Mouse (Mus musculus) megakaryocyte, embryonic 14.5 days (primary cell): Measurements from ENCODE around the gene Hipk1. TPM values are rescaled to one million over a fixed set of nuclear protein-coding genes. Genes with fewer than 3 reads are reported as not detected.

Experiments used
- H3K27me3 ChIP-seq: replicated peaks from 2 replicates; pipeline ENCODE3; 2012; ENCODE audit warnings: inconsistent platforms
- H3K36me3 ChIP-seq: replicated peaks from 2 replicates; pipeline ENCODE3; 2012; ENCODE audit warnings: low read length, inconsistent platforms, mixed read lengths
- H3K4me1 ChIP-seq: 2 replicates; pipeline ENCODE4 v1.6.1; 2012; ENCODE audit warnings: inconsistent platforms
- H3K4me3 ChIP-seq: replicated peaks from 2 replicates; pipeline ENCODE3; 2012; ENCODE audit warnings: moderate library complexity, mild to moderate bottlenecking, inconsistent platforms
- H3K9me3 ChIP-seq: 2 replicates; pipeline ENCODE4 v1.6.1; 2012; ENCODE audit warnings: inconsistent platforms
- FLI1 ChIP-seq: IDR thresholded peaks from 2 replicates; pipeline ENCODE4 v1.6.1; 2012; ENCODE audit warnings: low read length, inconsistent platforms, mixed read lengths
- GATA1 ChIP-seq: IDR thresholded peaks from 3 replicates; pipeline ENCODE4 v1.6.1; 2012; ENCODE audit warnings: mixed read lengths, low read length, inconsistent platforms, borderline replicate concordance
- polyA plus RNA-seq: library from polyadenylated mRNA; stranded (reverse); fragments of >175 nt; gene quantifications from 2 replicates; pipeline ENCODE4 v1.2.3, GENCODE M21; 2012; ENCODE audit warnings: low replicate concordance; ENCODE audit not compliant: insufficient read depth

Gene Hipk1
- polyA plus RNA-seq, 1 experiment, result 23.3 TPM

- TF ChIP-seq FLI1 (no peak), GATA1 (no peak)
- Histone ChIP-seq H3K4me1 (peaks cover 39% of the 10 kb centered on the region), H3K27me3 (no peaks in the 10 kb centered on the region), H3K9me3 (no peaks in the 10 kb centered on the region), H3K36me3 (peaks cover 100% of the 10 kb centered on the region), H3K4me3 (no peak overlapping the region)
Observed at GRCm38 (mm10) chr3:103751558-103751957, 39.8 kb downstream of the Hipk1 start.

GRCm38 (mm10) chr3:103746711-103747110 is 44.7 kb downstream of the Hipk1 start:
- H3K4me1 ChIP-seq, result peaks cover 67% of the 10 kb centered on the region

GRCm38 (mm10) chr3:103745001-103745770 is 46.2 kb downstream of the Hipk1 start:
- peaks cover 100% of the 10 kb centered on the region for H3K36me3 ChIP-seq
- H3K9me3 ChIP-seq, result no peaks in the 10 kb centered on the region
- H3K27me3 ChIP-seq, result no peaks in the 10 kb centered on the region
- peaks cover 79% of the 10 kb centered on the region for H3K4me1 ChIP-seq
- no peak for TF ChIP-seq FLI1
- no peak for TF ChIP-seq GATA1
- H3K4me3 ChIP-seq, result no peak overlapping the region

More at GRCm38 (mm10) chr3:103746711-103747110, 44.7 kb downstream of the Hipk1 start:
- Histone ChIP-seq H3K4me3 (no peak overlapping the region), H3K36me3 (peaks cover 100% of the 10 kb centered on the region), H3K27me3 (no peaks in the 10 kb centered on the region), H3K9me3 (no peaks in the 10 kb centered on the region)
- TF ChIP-seq FLI1, result no peak
- no peak for TF ChIP-seq GATA1

GRCm38 (mm10) chr3:103743208-103743607 is 48.2 kb downstream of the Hipk1 start:
- Histone ChIP-seq H3K27me3 (no peaks in the 10 kb centered on the region), H3K4me3 (no peak overlapping the region), H3K36me3 (peaks cover 100% of the 10 kb centered on the region), H3K4me1 (peaks cover 77% of the 10 kb centered on the region), H3K9me3 (no peaks in the 10 kb centered on the region)
- no peak for TF ChIP-seq GATA1
- TF ChIP-seq FLI1, result no peak

GRCm38 (mm10) chr3:103740342-103740741 is 51.0 kb downstream of the Hipk1 start:
- H3K9me3 ChIP-seq, result no peaks in the 10 kb centered on the region

GRCm38 (mm10) chr3:103739329-103739728 is 52.0 kb downstream of the Hipk1 start, which contains the start of gene Gm10964:
Gm10964 (plus strand) TSS chr3:103739366.
- peaks cover 100% of the 10 kb centered on the region for H3K36me3 ChIP-seq
- peaks cover 62% of the 10 kb centered on the region for H3K4me1 ChIP-seq
- TF ChIP-seq GATA1, result no peak
- no peak for TF ChIP-seq FLI1
- peak within 1 kb of the TSS; percentile 82 for H3K4me3 ChIP-seq
- H3K9me3 ChIP-seq, result no peaks in the 10 kb centered on the region
- H3K27me3 ChIP-seq, result no peaks in the 10 kb centered on the region

More at GRCm38 (mm10) chr3:103740342-103740741, 51.0 kb downstream of the Hipk1 start:
- Histone ChIP-seq H3K4me1 (peaks cover 60% of the 10 kb centered on the region), H3K4me3 (no peak overlapping the region), H3K27me3 (no peaks in the 10 kb centered on the region), H3K36me3 (peaks cover 100% of the 10 kb centered on the region)
- TF ChIP-seq FLI1 (no peak), GATA1 (no peak)

- Histone ChIP-seq H3K4me1 (peaks cover 62% of the 10 kb centered on the region), H3K9me3 (no peaks in the 10 kb centered on the region), H3K36me3 (peaks cover 95% of the 10 kb centered on the region), H3K27me3 (no peaks in the 10 kb centered on the region), H3K4me3 (peak within 1 kb of the TSS; percentile 82)
- TF ChIP-seq GATA1, result no peak
- TF ChIP-seq FLI1, result no peak
Observed at GRCm38 (mm10) chr3:103737778-103738571, 53.4 kb downstream of the Hipk1 start, which contains the start of gene Olfml3. Olfml3 (minus strand) TSS chr3:103738001.

GRCm38 (mm10) chr3:103737061-103737754 is 54.2 kb downstream of the Hipk1 start:
- Histone ChIP-seq H3K27me3 (no peaks in the 10 kb centered on the region), H3K9me3 (no peaks in the 10 kb centered on the region), H3K4me1 (peaks cover 60% of the 10 kb centered on the region), H3K36me3 (peaks cover 91% of the 10 kb centered on the region), H3K4me3 (no peak overlapping the region)
- TF ChIP-seq GATA1, result no peak
- TF ChIP-seq FLI1, result no peak
